Mouse (Mus musculus): ENCODE results near the gene Ssmem1. TPM values are rescaled to one million over a fixed set of nuclear protein-coding genes. Genes with fewer than 3 reads are reported as not detected.

Ssmem1 gene
- polyA plus RNA-seq (2012; rRNA removed; ENCODE audit: low replicate concordance): not detected in 2 replicates

DNA sequence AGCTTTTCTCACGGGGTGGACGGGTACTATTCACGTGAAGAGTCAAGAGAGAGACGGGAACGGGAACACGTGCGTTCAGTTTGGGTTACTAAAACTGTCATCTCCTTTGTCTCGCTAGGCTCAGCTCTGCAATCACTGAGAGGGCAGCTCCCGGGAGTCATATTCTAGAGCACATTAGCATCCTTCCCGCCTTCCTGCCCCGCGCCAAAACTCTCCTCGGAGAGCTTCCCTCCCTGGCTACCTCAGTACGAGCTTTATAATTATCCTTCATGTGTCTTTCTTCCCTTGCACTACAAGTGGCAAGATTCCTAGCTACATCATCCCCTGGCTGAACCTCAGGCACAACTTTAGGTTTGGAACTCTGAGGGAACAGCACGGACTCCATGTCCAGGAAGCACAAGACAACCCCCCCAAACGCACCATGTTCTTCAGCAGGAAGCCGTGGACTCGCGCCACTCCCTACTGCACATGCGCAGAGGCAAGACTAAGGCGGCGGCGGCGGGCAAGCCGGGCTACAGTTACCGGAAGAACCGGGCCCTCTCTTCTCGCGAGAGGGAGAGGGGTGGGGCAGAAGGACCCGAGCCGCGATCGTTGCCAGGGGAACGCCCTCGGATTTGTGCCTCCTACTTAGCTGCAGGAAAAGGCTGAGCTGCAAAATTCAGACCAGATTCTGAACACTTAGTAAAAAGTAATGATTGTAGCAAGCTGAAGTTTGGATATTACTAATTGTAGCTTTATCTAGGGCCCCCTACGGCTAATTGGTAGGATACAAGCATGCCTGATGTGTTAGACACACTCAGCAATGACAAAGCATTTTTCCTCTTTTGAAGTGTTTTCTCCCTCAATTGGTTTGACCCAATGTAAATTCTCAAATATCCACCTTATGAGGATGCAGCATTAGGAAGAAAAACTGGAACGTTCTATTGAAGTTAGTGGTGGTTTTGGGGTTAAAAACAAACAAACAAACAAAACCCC, at the start of gene Ssmem1, which contains the start of gene Tmem209:
Gene Ssmem1, plus strand, starts transcription at position 585 of the 975 bp plus-strand sequence.
Gene Tmem209, minus strand, starts transcription at position 519 of the 975 bp plus-strand sequence.

DNA sequence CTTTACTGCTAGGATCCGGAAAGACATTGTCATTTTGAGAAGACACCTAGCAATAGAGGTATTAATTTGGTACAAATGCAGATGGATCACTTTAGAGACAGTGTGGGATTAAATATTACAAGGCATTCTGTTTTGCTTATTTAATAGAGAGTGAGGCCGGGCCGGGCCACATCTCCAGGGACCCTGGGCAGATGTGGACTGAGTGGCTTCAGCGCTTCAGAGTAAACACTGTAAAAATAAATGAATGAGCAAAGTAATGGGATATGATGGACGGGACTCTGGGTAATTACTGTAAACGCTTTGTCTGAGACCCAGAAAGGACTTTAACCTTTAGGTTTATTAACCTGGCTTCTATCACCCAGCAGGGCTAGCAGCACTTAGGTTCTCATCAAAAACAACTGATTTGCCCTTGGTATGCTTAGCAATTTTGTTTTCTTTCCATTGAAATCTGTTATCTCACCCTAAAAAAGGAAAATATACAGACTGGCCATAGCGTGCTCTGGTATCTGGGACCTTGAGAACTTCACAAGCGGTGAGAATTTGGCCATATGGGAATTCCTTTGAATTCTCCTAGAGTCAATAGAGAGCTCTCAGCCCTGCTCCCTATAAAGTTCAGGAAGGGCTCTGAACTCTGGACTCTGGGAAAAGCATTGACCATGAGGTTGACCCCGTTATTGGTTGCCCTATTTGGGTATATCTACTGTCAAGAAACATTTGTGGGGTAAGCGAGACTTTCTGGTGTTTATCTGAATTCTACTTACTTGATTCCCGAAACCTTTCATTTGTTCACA, 31.6 kb downstream of the Ssmem1 start, which contains the start of gene Cpa2:
Gene Cpa2, plus strand, starts transcription at position 574 of the 791 bp plus-strand sequence.

GRCm38 (mm10) chr6:30568069-30568468, 58.4 kb downstream of the Ssmem1 start, which contains the start of gene Cpa4:
Gene Cpa4, plus strand, starts transcription at chr6:30568369.

Other genes starting within 250 kb of the Ssmem1 start
- 30.4 and 62.1 TPM in 2 replicates for gene Ube2h, start 205.3 kb upstream of the Ssmem1 start, polyA plus RNA-seq (2012; rRNA removed; ENCODE audit: low replicate concordance)
- 10.6 and 12.7 TPM in 2 replicates for gene Zc3hc1, start 118.8 kb upstream of the Ssmem1 start, polyA plus RNA-seq (2012; rRNA removed; ENCODE audit: low replicate concordance)
- 5.1 and 8.1 TPM in 2 replicates for gene Klhdc10, start 108.0 kb upstream of the Ssmem1 start, polyA plus RNA-seq (2012; rRNA removed; ENCODE audit: low replicate concordance)
- 6.0 and 18.7 TPM in 2 replicates for gene Tmem209, start 66 bp upstream of the Ssmem1 start, polyA plus RNA-seq (2012; rRNA removed; ENCODE audit: low replicate concordance)
- gene Cpa2, start 31.7 kb downstream of the Ssmem1 start, polyA plus RNA-seq (2012; rRNA removed; ENCODE audit: low replicate concordance): 0.32 and 86.6 TPM in 2 replicates
- 0.04 TPM in 1 of 2 replicates, not detected in the other for gene Cpa4, start 58.5 kb downstream of the Ssmem1 start, polyA plus RNA-seq (2012; rRNA removed; ENCODE audit: low replicate concordance)
- not detected in 2 replicates for gene Cpa5, start 101.2 kb downstream of the Ssmem1 start, polyA plus RNA-seq (2012; rRNA removed; ENCODE audit: low replicate concordance)
- 1.2 and 1,326 TPM in 2 replicates for gene Cpa1, start 129.4 kb downstream of the Ssmem1 start, polyA plus RNA-seq (2012; rRNA removed; ENCODE audit: low replicate concordance)
- gene Cep41, start 183.9 kb downstream of the Ssmem1 start, polyA plus RNA-seq (2012; rRNA removed; ENCODE audit: low replicate concordance): 0.49 and 1.2 TPM in 2 replicates
- gene Mest, start 213.7 kb downstream of the Ssmem1 start, polyA plus RNA-seq (2012; rRNA removed; ENCODE audit: low replicate concordance): 5.9 and 19.7 TPM in 2 replicates

All from duodenum, adult 2 months (tissue).